Mouse (Mus musculus): Measurements from ENCODE around the gene Snrnp27. TPM values are rescaled to one million over a fixed set of nuclear protein-coding genes. Genes with fewer than 3 reads are reported as not detected.

Snrnp27 gene
- total RNA-seq (2021), result 10 to 100 TPM; 60.6 to 60.8 TPM
- long read RNA-seq, experiment 1, transcript Snrnp27-201 (6 exons, 885 nt), result major isoform, 38 of 38 reads
- long read RNA-seq, experiment 1, partial matches to known transcripts, result 0 of 38 reads
- long read RNA-seq, experiment 1, other reads (novel, unspliced or antisense), result 0 of 38 reads
- long read RNA-seq, experiment 2, transcript Snrnp27-201 (6 exons, 885 nt), result major isoform, 55 of 69 reads
- long read RNA-seq, experiment 2, partial matches to known transcripts, result 1 of 69 reads
- long read RNA-seq, experiment 2, other reads (novel, unspliced or antisense), result 10 of 69 reads

GRCm38 (mm10) chr6:86683872-86684654 lies at the start of gene Snrnp27:
Gene Snrnp27, minus strand, starts transcription at chr6:86684522.
- DNase-seq (ENCODE audit: low spot score in 2 of 2), result peak; percentile 89 to 94
- no peak for TF ChIP-seq CTCF (conservative IDR thresholded peaks at IDR 0.05)
- H3K27ac ChIP-seq, result peak within 1 kb of the TSS; percentile 87
- peak within 1 kb of the TSS; percentile 100 for H3K4me3 ChIP-seq

DNA sequence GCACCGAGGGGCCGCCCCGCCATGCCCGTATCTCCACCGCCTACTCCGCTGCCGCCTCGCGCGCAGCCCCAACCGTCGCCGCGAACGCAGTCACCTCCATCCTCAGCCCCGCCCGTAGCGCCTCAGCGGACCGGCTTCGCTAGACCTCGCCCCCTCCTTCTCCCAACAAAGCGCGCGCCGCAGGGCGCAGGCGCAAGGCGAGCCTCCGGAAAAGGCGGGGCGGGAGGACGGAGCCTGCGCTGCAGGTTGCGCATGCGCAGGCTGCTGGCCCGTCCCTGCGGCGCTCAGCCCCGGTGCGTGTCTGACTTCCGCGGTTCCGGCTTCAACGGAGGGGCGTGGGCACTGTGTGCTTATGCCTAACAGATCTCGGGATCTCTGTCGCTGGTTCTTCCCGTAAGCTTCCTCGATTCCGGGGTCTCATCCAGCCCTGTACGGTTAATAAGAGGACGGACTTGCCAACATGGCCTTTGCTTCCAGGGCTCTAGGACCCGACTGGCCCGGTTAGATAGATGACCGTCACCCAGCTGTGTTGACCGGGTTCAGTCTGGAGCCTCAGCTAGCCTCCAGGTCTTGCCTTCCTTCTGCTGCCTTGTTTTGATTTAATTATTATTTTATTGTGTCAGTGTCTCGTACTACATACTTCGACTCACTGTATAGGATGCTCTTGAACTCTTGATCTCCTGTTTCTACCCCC lies 49.0 kb upstream of the Snrnp27 start, which contains the start of gene Gmcl1:
TSS of gene Gmcl1 (minus strand) at position 201 of the 694 bp plus-strand sequence.
- Histone ChIP-seq H3K4me3 (peak within 1 kb of the TSS; percentile 88), H3K27ac (peak within 1 kb of the TSS; percentile 90)
- peak; percentile 93 to 95 for DNase-seq (ENCODE audit: low spot score in 2 of 2)
- TF ChIP-seq CTCF (conservative IDR thresholded peaks at IDR 0.05), result no peak

DNA sequence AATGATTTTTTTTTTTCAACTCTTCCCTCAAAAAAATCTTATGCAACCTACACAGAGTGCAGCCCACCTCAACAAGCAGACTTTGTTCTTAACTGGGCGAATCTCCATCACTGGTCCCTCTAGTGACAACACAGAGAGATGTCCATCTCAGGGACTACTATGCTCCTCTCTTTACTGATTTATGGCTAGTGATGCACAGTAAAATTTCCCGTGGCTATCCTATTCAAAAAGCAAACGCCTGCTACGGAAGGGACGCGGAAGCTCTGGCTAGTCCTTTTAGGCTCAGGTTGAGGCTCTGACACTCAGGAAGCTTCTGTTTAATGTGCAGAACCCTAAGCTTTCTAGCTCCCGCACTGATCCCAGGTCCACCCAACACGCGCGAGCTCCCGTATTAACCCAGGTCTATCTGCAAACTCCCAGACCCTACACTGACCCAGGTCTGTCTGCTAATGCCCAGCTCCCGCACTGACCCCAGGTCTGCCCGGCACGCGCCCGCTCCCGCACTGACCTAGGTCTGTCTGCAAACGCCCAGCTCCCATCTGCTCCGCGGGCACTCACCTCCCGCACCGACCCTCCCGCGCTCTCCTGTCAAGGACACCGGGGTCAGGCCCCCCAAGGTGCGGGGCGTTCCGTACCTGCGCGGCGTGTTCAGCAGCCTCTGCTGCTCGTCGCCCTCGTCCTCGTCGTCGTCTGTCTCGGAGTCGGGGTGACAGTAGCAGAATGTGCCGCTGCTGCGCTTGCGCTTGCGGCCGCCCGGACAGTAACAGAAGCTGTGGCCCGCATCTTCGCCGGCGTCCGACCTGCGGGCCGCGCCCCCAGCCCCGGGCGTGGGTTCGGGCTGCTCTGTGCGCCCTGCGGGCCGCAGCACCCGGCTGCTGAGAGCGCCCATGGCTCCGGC lies 48.2 kb upstream of the Snrnp27 start:
- TF ChIP-seq CTCF (conservative IDR thresholded peaks at IDR 0.05), result peak; percentile 56
- DNase-seq (ENCODE audit: low spot score in 2 of 2), result no peak
- Histone ChIP-seq H3K27ac (peak overlapping the region; percentile 90), H3K4me3 (peak overlapping the region; percentile 88)

- H3K4me3 ChIP-seq, result no peak overlapping the region
- DNase-seq (ENCODE audit: low spot score in 2 of 2), result no peak
- H3K27ac ChIP-seq, result no peak overlapping the region
- TF ChIP-seq CTCF (conservative IDR thresholded peaks at IDR 0.05), result no peak
These were observed 44.4 kb upstream of the Snrnp27 start for GRCm38 (mm10) chr6:86728711-86729110.

- Histone ChIP-seq H3K4me3 (no peak overlapping the region), H3K27ac (no peak overlapping the region)
- no peak for TF ChIP-seq CTCF (conservative IDR thresholded peaks at IDR 0.05)
- no peak for DNase-seq (ENCODE audit: low spot score in 2 of 2)
These were observed 37.7 kb upstream of the Snrnp27 start for GRCm38 (mm10) chr6:86721977-86722376.

DNA sequence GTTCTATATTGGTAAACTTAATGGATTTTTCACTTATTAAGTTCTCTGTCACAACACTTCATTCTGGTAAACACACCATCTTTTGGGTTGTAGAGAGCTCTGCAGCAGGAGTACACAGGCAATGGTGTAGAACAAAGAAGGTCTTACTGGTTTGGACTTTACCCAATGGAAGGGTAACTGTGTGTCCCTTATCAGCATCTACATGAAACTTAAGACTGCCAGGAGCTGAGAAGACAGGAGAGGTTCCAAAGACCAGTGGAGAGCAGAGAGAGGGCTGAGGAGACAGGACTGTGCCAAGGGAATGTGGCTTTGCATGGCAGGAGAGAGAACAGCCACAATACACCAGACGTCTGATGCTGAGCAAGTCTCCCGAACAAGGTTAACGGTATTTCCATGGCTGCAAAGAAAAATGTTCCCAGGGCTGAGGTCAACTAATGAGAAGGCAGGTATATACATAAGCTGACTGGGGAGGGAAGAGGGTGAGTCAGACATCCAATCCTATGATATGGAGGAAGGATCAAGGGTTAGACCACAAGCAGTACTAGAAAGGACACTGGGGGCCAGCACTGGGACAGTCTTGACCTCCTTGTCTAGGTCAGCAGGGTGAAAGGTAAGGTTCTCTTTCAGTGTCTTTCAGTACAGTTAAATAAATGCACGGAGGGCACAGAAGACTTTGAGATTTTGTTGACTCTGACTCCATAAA lies 23.9 kb upstream of the Snrnp27 start:
- no peak overlapping the region for H3K27ac ChIP-seq
- TF ChIP-seq CTCF (conservative IDR thresholded peaks at IDR 0.05), result no peak
- no peak for DNase-seq (ENCODE audit: low spot score in 2 of 2)
- no peak overlapping the region for H3K4me3 ChIP-seq

- H3K4me3 ChIP-seq, result no peak overlapping the region
- no peak for DNase-seq (ENCODE audit: low spot score in 2 of 2)
- H3K27ac ChIP-seq, result no peak overlapping the region
- TF ChIP-seq CTCF (conservative IDR thresholded peaks at IDR 0.05), result no peak
These were observed 18.3 kb upstream of the Snrnp27 start for GRCm38 (mm10) chr6:86702577-86702976.

GRCm38 (mm10) chr6:86697903-86698302 lies 13.6 kb upstream of the Snrnp27 start:
- no peak for TF ChIP-seq CTCF (conservative IDR thresholded peaks at IDR 0.05)
- no peak overlapping the region for H3K27ac ChIP-seq

GRCm38 (mm10) chr6:86696213-86696612 lies 11.9 kb upstream of the Snrnp27 start:
- Histone ChIP-seq H3K4me3 (no peak overlapping the region), H3K27ac (no peak overlapping the region)
- no peak for TF ChIP-seq CTCF (conservative IDR thresholded peaks at IDR 0.05)
- DNase-seq (ENCODE audit: low spot score in 2 of 2), result no peak

More at GRCm38 (mm10) chr6:86697903-86698302, 13.6 kb upstream of the Snrnp27 start:
- no peak overlapping the region for H3K4me3 ChIP-seq
- DNase-seq (ENCODE audit: low spot score in 2 of 2), result no peak

- no peak overlapping the region for H3K27ac ChIP-seq
- no peak overlapping the region for H3K4me3 ChIP-seq
- TF ChIP-seq CTCF (conservative IDR thresholded peaks at IDR 0.05), result peak; percentile 88
- peak in 1 of 2 experiments; percentile 59 for DNase-seq (ENCODE audit: low spot score in 2 of 2)
These were observed 10.1 kb upstream of the Snrnp27 start for GRCm38 (mm10) chr6:86694465-86694864.

- DNase-seq (ENCODE audit: low spot score in 2 of 2), result no peak
- Histone ChIP-seq H3K4me3 (no peak overlapping the region), H3K27ac (no peak overlapping the region)
- no peak for TF ChIP-seq CTCF (conservative IDR thresholded peaks at IDR 0.05)
These were observed 5.3 kb upstream of the Snrnp27 start for GRCm38 (mm10) chr6:86689671-86690070.
